Mouse (Mus musculus) midbrain, embryonic 14.5 days (tissue): Measurements from ENCODE around the gene Acss2. TPM values are rescaled to one million over a fixed set of nuclear protein-coding genes. Genes with fewer than 3 reads are reported as not detected.
"Not testable (repeated sequence)": the region's sequence is repeated elsewhere in the genome, so short reads cannot be mapped to it uniquely, and the experiment has no call there.

ENCODE experiments used
- ATAC-seq: fragments of 200-750 bp; cut with Nextera tagmentation; 2 replicates; pipeline ENCODE4 v1.8.0; 2017; ENCODE audit warnings: moderate number of reproducible peaks, moderate library complexity; ENCODE audit not compliant: low FRiP score, low TSS enrichment
- DNase-seq: peaks from one replicate; pipeline ENCODE4 v3.0.0-alpha.2; 2015
- H3K27ac ChIP-seq: fragments of 300-500 bp; sonication (generic); replicated peaks from 2 replicates; pipeline ENCODE4 v1.5.1; 2014; ENCODE audit warnings: mild to moderate bottlenecking, low read depth, low read length, moderate library complexity
- H3K27me3 ChIP-seq: fragments of 300-500 bp; sonication (generic); 2 replicates; pipeline ENCODE4 v1.6.1; 2014; ENCODE audit warnings: low read length, control low read depth, mixed read lengths; ENCODE audit not compliant: control insufficient read depth, insufficient read depth
- H3K36me3 ChIP-seq: fragments of 300-500 bp; sonication (generic); 2 replicates; pipeline ENCODE4 v1.6.1; 2014; ENCODE audit warnings: low read length, control low read depth; ENCODE audit not compliant: control insufficient read depth, insufficient read depth
- H3K4me1 ChIP-seq: fragments of 300-500 bp; sonication (generic); 2 replicates; pipeline ENCODE4 v1.6.1; 2014; ENCODE audit warnings: mild to moderate bottlenecking, antibody characterized with exemption, low read length, control low read depth; ENCODE audit not compliant: control insufficient read depth, insufficient read depth
- H3K4me2 ChIP-seq: fragments of 300-500 bp; sonication (generic); 2 replicates; pipeline ENCODE4 v1.6.1; 2014; ENCODE audit warnings: mild to moderate bottlenecking, low read length, moderate library complexity
- H3K4me3 ChIP-seq: fragments of 300-500 bp; sonication (generic); replicated peaks from 2 replicates; pipeline ENCODE4 v1.5.1; 2014; ENCODE audit warnings: low read depth, low read length
- H3K9ac ChIP-seq: fragments of 300-500 bp; sonication (generic); replicated peaks from 2 replicates; pipeline ENCODE4 v1.6.1; 2014; ENCODE audit warnings: mild to moderate bottlenecking, low read length, moderate library complexity
- H3K9me3 ChIP-seq: fragments of 300-500 bp; sonication (generic); 2 replicates; pipeline ENCODE4 v1.6.1; 2016; ENCODE audit warnings: low read length, control low read depth, mixed read lengths; ENCODE audit not compliant: control insufficient read depth
- WGBS: fragments of 180-500 bp; shearing (Covaris S2); extraction: QIAGEN DNeasy Blood & Tissue Kit; methylation state at CpG from one replicate; pipeline ENCODE4 v1.1.7; 2014; 5-methylcytosine and 5-hydroxymethylcytosine counted together
- polyA plus RNA-seq: library from polyadenylated mRNA; unstranded; fragments of >200 nt; fragmentation: Nextera tagmentation; extraction: Ambion mirVana; gene quantifications from 2 replicates; pipeline ENCODE4 v1.2.1, GENCODE M21; 2014

Gene Acss2
- polyA plus RNA-seq, 1 experiment from 2014 or later, result 25.7 TPM

DNA sequence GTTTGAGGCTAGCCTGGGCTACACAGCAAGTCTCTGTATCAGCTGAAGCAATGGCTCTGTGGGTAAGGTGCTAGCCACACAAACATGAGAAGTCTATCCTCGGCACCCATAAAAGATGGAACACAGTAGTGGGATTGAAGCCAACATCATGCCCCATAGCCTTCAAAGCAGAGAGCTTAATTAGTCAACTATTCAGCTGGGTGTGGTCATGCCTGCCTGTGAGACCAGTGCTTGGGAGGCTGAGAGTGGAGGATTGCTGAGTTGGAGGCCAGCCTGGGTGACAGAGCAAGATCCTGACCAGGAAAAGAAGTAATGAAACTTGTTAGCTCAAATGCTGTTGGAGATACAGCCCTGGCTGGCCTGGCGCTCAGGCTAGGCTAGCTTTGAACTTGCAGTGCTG, 73.1 kb downstream of the Acss2 start:
- Histone ChIP-seq H3K4me3 (no peak overlapping the region), H3K4me1 (peaks cover 8% of the 10 kb centered on the region; the same call in 1 of the 2 replicates), H3K4me2 (no peak overlapping the region), H3K27me3 (no peaks in the 10 kb centered on the region), H3K27ac (no peak overlapping the region), H3K36me3 (no peaks in the 10 kb centered on the region), H3K9ac (no peak overlapping the region), H3K9me3 (no peaks in the 10 kb centered on the region)
- 91% methylated on average over 2 of the region's 2 CpGs for WGBS
- ATAC-seq (no peak), DNase-seq (no peak)

DNA sequence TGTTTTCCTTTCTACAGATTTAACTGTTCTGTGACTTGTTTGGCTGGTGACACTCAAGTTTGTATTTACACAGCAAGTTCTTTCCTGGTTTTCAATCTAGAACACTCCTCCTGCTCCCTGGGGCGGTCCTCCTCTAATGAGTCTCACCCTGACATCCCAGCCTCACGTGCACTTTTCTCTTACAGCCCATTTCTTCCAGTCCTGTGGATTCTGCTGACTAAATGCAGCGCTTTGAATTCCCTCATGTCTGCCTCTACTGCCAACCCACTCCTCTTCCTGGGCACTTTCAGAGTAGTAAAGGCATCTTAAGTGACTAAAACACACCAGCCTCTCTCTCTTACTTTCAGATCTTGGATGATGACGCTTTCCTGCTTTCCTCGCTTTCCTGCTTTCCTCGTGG, 73.9 kb downstream of the Acss2 start:
- Histone ChIP-seq H3K4me2 (peak overlapping the region; percentile 85), H3K4me1 (peaks cover 8% of the 10 kb centered on the region; the same call in 1 of the 2 replicates), H3K27me3 (no peaks in the 10 kb centered on the region), H3K36me3 (no peaks in the 10 kb centered on the region), H3K9me3 (no peaks in the 10 kb centered on the region), H3K9ac (peak overlapping the region; percentile 70), H3K27ac (peak overlapping the region; percentile 73), H3K4me3 (peak overlapping the region; percentile 54)
- no peak for ATAC-seq
- DNase-seq, result peak; percentile 3
- WGBS, result 12% methylated on average over 6 of the region's 6 CpGs

DNA sequence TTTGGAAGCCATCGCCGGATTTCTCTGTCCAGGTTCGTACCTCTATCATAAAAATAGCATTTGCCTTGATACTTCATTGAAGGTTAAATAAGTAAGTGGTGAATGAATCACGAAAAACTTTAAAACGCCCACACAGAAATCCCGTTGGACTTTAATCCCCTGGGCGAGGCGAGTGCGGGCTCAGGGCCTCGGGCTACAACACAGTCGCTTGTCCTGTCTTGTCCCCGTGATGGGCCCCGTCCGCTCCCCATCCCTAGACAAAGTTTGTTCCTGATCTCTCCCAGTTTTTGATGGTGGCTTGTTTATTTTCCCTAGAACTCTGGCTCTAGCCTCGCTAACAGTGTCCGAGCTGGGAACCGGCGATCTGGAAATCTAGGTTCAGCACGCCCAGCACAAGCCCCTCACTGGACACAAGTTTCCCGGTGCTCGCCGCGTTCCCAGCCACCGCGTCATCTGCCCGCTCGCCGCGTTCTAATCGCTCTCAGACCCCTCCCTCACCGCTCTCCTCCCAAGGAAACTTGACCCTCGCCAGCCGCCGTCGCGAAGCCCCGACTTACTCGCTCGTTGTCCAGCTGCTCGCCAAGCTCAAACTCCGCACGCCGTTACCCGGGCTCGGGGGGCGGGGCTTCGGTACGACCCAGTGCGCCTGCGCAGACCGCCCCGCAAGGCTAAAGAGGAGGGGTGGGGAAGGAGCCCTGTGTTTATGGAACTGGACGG, 74.5 kb downstream of the Acss2 start, which contains the start of gene Gss:
Gene Gss (minus strand): TSS at position 674 of the 717 bp plus-strand sequence.
- ATAC-seq (peak; percentile 92), DNase-seq (peak; percentile 98)
- H3K4me2 ChIP-seq, result peak within 1 kb of the TSS; percentile 85
- no peaks in the 10 kb centered on the region for H3K9me3 ChIP-seq
- no peaks in the 10 kb centered on the region for H3K27me3 ChIP-seq
- peak within 1 kb of the TSS; percentile 73 for H3K27ac ChIP-seq
- H3K9ac ChIP-seq, result peak within 1 kb of the TSS; percentile 70
- peak within 1 kb of the TSS; percentile 54 for H3K4me3 ChIP-seq
- H3K4me1 ChIP-seq, result peaks cover 8% of the 10 kb centered on the region; the same call in 1 of the 2 replicates
- H3K36me3 ChIP-seq, result no peaks in the 10 kb centered on the region
- WGBS, result under 1% methylated on average over 53 of the region's 53 CpGs

DNA sequence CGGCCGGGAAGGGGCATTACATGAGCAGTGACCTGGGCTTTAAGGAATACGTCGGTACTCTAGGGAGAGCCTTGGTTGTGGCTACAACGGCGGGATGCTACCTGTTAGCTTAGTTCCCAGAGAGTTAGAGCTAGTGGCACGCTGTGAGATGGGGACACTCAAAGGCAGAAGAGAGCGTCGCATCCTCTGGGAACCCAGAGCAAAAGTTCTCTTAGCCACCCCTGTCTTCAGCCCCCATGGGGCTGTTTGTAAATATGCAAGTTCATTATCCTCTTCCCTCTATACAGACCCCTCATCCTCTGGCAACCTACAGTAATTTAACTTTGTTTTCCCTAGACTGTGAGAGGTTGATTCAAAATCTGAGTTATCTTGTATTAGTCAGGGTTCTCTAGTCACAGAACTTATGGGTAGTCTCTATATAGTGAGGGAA, 75.1 kb downstream of the Acss2 start:
- DNase-seq (no peak), ATAC-seq (no peak)
- H3K9ac ChIP-seq, result peak overlapping the region; percentile 70
- peaks cover 8% of the 10 kb centered on the region; the same call in 1 of the 2 replicates for H3K4me1 ChIP-seq
- H3K36me3 ChIP-seq, result no peaks in the 10 kb centered on the region
- no peaks in the 10 kb centered on the region for H3K9me3 ChIP-seq
- H3K27ac ChIP-seq, result no peak overlapping the region; the same call in 1 of the 2 replicates
- H3K4me3 ChIP-seq, result peak overlapping the region; percentile 54
- 0% methylated on average over 9 of the region's 9 CpGs for WGBS
- no peaks in the 10 kb centered on the region for H3K27me3 ChIP-seq
- peak overlapping the region; percentile 85 for H3K4me2 ChIP-seq

DNA sequence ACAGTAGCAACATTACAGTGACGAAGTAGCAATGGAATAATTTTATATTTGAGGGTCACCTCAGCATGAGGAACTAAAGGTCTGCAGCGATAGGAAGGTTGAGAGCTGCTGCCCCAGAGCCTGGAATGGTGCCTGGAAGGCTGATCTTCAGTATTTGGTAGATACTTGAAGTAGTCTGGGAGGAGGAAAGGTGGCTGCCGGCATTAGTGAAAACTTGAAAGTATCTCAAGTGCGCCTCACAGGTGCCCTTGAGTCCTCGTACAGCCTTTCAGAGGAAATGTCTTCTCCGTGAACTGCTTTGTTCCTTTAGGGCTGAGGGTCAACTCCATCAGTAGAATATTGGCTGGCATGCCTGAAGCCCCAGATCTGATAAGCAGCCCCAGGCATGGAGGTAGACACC, 77.8 kb downstream of the Acss2 start:
- H3K4me3 ChIP-seq, result no peak overlapping the region
- H3K27ac ChIP-seq, result no peak overlapping the region
- H3K4me1 ChIP-seq, result peaks cover 8% of the 10 kb centered on the region; the same call in 1 of the 2 replicates
- no peaks in the 10 kb centered on the region for H3K27me3 ChIP-seq
- ATAC-seq, result no peak
- H3K4me2 ChIP-seq, result no peak overlapping the region
- no peak overlapping the region for H3K9ac ChIP-seq
- H3K9me3 ChIP-seq, result no peaks in the 10 kb centered on the region
- WGBS, result 84% methylated on average over 6 of the region's 6 CpGs
- no peaks in the 10 kb centered on the region for H3K36me3 ChIP-seq
- DNase-seq, result no peak

DNA sequence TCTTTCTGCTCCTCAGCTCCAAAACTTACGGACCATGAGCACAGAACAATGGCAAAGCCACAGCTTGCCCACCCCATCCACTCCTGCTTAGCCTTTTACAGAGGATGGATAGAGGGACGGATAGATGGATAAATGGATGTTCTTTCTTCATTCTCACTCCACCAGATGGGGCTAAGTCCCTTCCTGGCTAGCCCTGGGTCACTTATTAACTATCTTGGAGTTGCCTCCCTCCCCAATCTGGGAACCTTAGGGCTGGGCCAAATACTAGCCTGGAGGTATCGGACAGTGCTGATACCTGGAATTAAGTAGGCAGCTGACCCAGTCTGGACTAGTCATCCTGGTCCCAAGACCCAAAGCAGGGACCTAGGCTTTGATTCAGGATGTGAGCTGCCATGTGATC, 86.0 kb downstream of the Acss2 start:
- H3K4me2 ChIP-seq, result no peak overlapping the region

DNA sequence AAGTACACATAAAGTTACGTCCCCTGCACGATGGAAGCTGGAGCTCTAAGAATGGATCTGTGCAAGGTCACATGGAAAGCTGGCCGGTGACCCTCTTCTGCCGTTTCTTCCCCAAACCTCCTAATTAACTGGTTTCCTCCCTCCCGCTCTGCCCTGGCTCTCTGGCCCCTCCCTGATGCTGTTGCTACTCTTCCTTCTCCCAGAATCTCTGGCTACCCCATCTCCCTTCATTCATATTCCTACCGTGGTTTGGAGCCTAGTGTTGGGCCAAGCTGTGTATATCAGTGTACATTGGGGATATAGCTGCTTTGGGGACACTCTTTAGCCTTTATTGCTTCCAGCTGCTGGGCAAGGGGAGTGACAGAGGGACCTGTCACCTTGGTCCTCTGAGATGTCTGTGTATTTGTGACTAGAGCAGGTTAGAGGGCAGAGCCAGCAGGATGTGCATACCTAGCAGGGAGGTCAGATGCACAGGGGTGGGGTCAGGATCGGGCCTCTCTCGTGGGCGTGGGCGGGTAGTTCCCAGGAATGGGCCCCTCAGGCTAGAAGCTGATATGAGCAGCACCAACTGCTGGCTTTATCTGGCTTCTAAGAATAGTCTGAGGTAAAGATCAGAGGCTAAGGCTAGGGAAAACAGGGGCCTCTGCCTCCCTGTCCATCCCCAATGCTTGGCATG, 87.0 kb downstream of the Acss2 start:
- no peak overlapping the region for H3K4me2 ChIP-seq
- H3K4me3 ChIP-seq, result no peak overlapping the region
- H3K4me1 ChIP-seq, result no peaks in the 10 kb centered on the region
- no peaks in the 10 kb centered on the region for H3K27me3 ChIP-seq
- WGBS, result 63% methylated on average over 10 of the region's 10 CpGs
- ATAC-seq (no peak), DNase-seq (no peak)
- H3K36me3 ChIP-seq, result no peaks in the 10 kb centered on the region
- no peak overlapping the region for H3K9ac ChIP-seq
- H3K27ac ChIP-seq, result no peak overlapping the region
- H3K9me3 ChIP-seq, result no peaks in the 10 kb centered on the region

More for the DNA sequence above, 86.0 kb downstream of the Acss2 start:
- H3K9ac ChIP-seq, result no peak overlapping the region
- H3K27me3 ChIP-seq, result no peaks in the 10 kb centered on the region
- no peak overlapping the region for H3K27ac ChIP-seq
- ATAC-seq, result no peak
- no peak overlapping the region for H3K4me3 ChIP-seq
- whole genome bisulfite sequencing, result 57% methylated on average over 3 of the region's 3 CpGs
- H3K36me3 ChIP-seq, result no peaks in the 10 kb centered on the region
- H3K9me3 ChIP-seq, result no peaks in the 10 kb centered on the region
- no peaks in the 10 kb centered on the region for H3K4me1 ChIP-seq
- no peak for DNase-seq

DNA sequence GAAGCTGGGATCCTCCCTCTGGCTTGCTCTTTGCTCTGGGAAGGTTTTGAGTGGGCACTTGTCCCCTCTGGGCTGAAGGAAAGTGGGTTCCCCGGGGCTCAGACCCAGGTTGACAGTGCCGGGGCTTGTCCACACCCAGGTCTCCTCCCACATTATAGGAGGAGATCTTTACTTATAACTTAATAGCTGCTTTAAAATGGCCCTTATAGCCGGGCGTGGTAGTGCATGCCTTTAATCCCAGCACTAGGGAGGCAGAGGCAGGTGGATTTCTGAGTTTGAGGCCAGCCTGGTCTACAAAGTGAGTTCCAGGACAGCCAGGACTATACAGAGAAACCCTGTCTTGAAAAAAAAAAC, 87.5 kb downstream of the Acss2 start:
- ATAC-seq, H3K4me3 ChIP-seq, DNase-seq, H3K27me3 ChIP-seq, H3K4me2 ChIP-seq, H3K4me1 ChIP-seq, H3K9ac ChIP-seq, H3K36me3 ChIP-seq, H3K9me3 ChIP-seq, H3K27ac ChIP-seq: not testable (repeated sequence)
- WGBS, result 84% methylated on average over 4 of the region's 4 CpGs

DNA sequence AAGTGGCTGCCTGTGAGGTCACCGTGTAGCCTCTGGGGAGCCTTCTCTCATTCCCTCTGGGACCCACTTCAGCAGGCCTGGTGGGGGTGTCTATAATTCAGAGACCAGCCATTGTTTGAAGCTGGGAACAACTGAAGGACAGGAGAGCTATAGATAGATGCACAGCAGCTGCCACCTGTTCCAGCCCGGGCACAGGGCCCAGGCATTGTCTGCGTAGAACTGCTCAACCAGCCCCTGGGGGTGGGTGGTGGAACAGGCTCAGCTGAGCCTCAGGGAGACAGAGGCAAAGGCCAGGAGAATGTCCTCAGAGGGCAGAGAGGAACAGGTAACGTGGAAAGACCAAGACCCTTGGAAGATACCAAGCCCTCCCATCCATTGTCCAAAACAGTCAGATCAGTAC, 88.6 kb downstream of the Acss2 start:
- Histone ChIP-seq H3K4me2 (no peak overlapping the region), H3K27ac (no peak overlapping the region), H3K9me3 (no peaks in the 10 kb centered on the region), H3K4me3 (no peak overlapping the region), H3K4me1 (no peaks in the 10 kb centered on the region), H3K27me3 (no peaks in the 10 kb centered on the region), H3K36me3 (no peaks in the 10 kb centered on the region), H3K9ac (no peak overlapping the region)
- WGBS, result 89% methylated on average over 4 of the region's 4 CpGs
- ATAC-seq (no peak), DNase-seq (no peak)
